ENCODE assay signal across 8 mouse cellular contexts in genomic region chr5:32520381-32520780, GRCm38 (mm10).
DNase-seq lines count a peak whose midpoint lies in the region; ATAC-seq lines count a peak whose summit lies in the region.

No protein-coding gene starts in this region.

- ATAC-seq in megakaryocyte-erythroid progenitor cell, adult 5-6 weeks (replicated peaks; ENCODE audit: low FRiP score, low TSS enrichment, poor library complexity, severe bottlenecking): no peak

- peak; percentile 55 to 82 for DNase-seq in adrenal gland, adult (ENCODE audit: inconsistent age in 2 of 2, low spot score in 1 of 2)
- no peak for DNase-seq in adrenal gland, postnatal 4 days (ENCODE audit: low spot score in 2 of 2)
- DNase-seq in left cerebral cortex, postnatal 25 days (ENCODE audit: low spot score in 2 of 2): peak; percentile 18 to 46
- DNase-seq in left cerebral cortex, postnatal 10 days (ENCODE audit: extremely low spot score in 1 of 2, low spot score in 2 of 2): no peak
- peak; percentile 55 to 71 for DNase-seq in adrenal gland, postnatal 36 days
- peak; percentile 17 to 61 for DNase-seq in kidney, adult 8-10 months
- DNase-seq in retina, postnatal 7 days (ENCODE audit: low read depth, low spot score): peak; percentile 8

- intact Hi-C loops in left cerebral cortex, postnatal 25 days (cut with DNase I): loop anchor here (2.0 kb wide), 1 partner anchor 198 kb away; no protein-coding TSS in a partner anchor
- intact Hi-C loops in left cerebral cortex, postnatal 10 days (cut with DNase I): no loop called here

Comparison
In these comparisons a context has a peak if more than half of its experiments do, and no peak if none do; other contexts are left out.
1. DNase-seq: peak in adrenal gland, adult (2 of 2), left cerebral cortex, postnatal 25 days (2 of 2), adrenal gland, postnatal 36 days (2 of 2), kidney, adult 8-10 months (2 of 2) and retina, postnatal 7 days (single experiment); none in adrenal gland, postnatal 4 days (0 of 2) and left cerebral cortex, postnatal 10 days (0 of 2).